Mouse (Mus musculus) right cerebral cortex, postnatal 14 days (tissue): ENCODE data around the gene Nrp2.

Source experiments
- DNase-seq: peaks from one replicate; pipeline ENCODE4 v3.0.0; 2022

Nrp2 gene

DNA sequence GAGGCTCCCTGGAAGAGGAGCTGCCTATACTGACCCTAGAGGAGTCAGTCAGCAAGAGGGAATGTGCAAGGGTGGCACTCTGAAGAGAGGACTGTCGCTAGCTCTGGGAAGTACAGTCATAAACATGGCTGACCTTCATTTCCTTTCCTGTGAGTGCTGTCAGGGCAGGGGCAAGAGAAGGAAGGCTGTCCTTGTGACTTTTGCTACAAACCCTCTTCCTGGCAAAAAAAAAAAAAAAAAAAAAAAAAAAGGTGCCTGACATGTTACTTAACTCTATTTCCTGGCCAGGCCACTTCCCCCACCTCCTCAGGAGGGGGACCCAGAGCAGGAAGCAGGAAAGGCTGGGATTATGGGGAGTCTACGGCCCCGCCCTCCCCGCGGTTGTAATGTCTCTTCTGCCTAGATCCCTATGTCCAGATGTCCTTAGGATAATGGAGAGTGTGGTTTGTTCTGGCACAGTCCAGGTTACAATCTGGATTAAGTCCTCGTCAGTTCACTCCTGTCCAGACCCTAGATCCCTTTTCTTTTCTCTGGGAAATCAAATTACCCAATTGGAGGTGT is 21.5 kb downstream of the Nrp2 start:
- DNase-seq = no peak

DNA sequence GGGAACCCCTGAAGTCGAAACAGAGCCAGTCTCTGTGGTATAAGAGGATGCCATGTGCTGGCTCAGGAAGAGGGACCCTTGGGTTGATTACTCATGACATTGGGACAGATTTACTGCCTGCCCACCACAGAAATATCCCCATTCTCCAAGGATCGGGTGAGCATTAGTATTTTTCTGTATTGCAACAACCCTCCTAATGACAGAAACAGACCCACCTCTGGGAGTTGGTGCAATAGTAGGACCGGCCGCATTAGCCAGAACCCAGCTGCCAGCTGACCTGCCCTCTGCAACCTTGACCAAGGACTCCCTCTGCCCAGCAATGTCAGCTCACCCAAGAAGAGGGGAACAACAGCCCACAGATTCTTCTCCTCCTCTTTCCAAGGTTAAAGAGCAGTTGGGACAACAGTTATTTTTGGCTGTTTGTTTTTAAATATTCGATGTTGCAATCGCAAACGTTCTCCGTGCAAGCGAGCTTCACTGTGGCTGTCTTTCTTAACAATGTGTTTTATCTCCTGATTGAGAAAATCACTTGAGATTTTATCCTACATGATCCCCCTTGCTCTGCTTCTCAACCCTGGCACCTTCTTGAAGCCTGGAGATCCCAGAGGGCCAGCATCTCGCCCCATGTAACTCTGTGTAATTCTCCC is 22.1 kb downstream of the Nrp2 start:
- no peak for DNase-seq

GRCm38 (mm10) chr1:62727191-62727590 is 24.1 kb downstream of the Nrp2 start:
- no peak for DNase-seq

GRCm38 (mm10) chr1:62728421-62728820 is 25.3 kb downstream of the Nrp2 start:
- no peak for DNase-seq

DNA sequence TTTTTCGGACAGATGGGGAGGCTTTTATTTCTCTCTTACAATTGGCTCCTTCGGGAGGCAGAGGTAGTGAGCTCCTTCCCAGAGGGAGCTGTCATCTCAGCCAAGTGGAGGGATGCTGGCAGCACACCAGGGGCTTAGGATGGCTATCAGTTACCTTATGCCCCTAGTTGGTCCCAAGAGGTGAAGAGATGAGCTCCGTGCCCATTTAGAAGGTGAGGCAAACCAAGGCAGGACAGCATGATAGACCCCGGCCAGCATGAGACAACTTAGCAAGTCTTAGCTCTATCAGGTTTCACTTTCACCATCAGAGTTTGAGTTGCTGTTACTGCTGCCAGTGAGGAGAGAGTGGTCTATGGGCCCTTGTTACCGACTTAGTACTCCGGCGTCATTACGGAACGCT is 25.8 kb downstream of the Nrp2 start:
- DNase-seq = no peak

DNA sequence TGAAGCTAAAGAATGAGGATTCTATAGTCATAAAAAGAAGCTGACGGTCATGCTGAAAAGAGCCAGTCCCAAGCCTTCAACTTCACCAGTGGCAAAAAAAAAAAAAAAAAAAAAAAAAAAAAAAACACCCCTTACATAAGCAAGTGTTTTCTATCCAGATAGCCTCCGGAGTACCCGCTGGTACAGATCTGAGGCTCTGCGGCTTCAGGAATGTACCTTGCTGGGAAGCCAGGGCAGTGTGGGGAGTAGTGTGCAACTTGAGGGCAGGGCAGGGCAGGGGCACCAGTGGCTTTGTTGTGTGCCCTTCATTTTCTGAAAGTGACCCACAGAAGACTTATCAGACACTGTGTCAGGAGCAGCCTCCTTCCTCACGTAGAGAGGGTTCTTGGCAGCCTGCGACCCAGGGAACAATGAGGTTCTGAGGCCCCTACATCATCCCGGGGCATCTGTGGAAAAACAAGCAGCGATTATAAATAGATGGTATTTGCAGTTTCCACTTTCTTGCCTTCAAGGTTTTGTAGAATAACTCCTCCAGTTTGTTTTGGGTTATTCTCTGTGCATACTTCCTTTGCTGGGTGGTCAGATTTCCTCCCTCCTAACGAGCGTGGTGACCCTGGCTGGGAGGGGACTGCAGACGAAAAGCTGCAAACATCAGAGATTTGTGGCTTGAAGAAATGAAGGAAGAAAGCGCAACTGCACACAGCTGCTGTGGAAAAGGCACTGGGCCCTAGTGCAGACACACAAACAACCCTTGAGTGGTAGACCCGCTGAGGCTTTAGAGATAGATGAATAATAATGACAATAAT is 26.5 kb downstream of the Nrp2 start:
- DNase-seq = no peak

DNA sequence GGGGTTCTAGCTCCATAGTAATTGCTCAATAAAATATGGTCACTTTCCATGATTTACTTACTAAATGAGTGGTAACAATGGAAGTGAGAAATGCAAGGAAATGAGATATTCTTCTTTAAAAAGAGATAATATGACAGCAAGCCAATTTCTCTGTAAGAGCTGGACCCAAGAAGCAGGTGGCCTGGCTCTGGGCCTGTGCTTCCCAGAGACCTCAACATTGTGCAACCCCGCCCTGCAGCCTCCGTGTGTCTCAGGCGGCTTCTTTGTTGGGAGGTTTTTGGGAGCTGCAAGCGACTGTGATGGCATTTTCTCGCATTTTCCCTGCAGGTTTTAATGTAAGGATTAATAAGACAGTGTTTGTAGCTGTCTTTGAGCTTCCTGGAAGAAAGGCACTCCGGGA is 29.0 kb downstream of the Nrp2 start:
- DNase-seq = no peak

- no peak for DNase-seq
These were observed 31.4 kb downstream of the Nrp2 start for GRCm38 (mm10) chr1:62734420-62734931.

- no peak for DNase-seq
These were observed 31.9 kb downstream of the Nrp2 start for GRCm38 (mm10) chr1:62734980-62735379.

DNA sequence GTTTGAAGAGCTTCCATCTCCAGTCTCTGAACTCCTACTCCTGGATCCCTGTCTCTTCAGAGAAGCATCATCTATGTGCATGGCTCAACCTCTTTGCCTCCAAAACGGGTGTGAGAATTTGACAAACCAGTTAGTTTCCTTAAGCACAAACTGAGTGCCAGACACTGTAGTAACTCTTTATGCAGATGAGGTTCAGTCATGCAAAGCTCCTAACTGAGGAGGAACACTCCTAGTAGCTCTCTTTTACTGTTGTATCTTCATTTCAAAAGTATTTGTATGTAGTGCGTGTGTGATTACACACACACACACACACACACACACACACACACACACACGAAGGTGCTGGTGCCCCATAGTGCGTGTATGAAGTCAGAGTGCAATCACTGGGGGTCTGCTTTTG is 32.8 kb downstream of the Nrp2 start:
- DNase-seq = no peak

DNA sequence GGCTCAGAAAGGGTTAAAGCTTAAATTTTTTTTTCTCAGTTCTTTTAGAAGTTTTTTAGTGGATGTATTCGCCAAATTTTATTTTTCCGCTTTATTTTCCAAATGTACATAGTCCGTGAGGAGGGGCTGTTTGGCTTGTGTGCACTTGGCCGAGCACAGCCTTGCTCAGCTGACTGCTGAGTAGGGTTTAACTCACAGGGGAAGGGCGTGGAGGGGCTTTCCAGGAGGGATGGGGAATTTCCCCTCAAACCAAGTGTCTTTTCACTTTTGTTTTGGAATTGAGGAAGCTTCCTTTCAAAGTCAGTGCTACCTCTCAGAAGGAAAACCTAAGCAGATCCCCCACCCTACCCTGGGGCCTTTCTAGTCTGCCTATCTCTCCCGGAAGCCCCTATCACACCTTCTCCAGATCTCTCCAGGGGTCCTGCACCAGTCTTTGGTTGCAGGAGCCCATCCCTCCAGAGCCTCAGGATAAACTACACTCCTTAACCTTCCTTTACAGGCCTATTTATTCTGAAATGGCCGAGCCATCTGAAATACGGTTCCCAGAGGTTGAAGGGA is 33.4 kb downstream of the Nrp2 start:
- no peak for DNase-seq

GRCm38 (mm10) chr1:62738165-62738564 is 35.1 kb downstream of the Nrp2 start:
- DNase-seq = no peak

DNA sequence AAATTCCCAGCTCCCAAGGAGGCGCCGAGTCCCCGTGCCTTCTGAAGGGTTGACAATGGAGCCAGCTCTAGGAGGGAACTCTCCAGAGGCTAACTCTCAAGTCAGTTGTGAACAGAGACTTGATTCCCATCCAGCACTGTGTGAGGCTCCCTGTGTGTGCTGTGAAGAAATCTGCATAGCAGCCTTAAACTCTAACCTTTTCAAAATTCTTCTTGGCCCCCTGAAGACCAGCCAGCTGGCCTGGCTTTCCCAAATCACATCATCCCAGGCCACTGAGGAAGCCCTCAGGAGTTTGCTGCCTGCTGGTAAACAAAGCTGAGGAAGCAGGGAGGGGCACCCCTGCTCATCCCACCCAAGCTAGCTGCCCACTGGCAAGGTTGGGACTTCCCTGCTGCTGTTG is 39.0 kb downstream of the Nrp2 start:
- no peak for DNase-seq

DNA sequence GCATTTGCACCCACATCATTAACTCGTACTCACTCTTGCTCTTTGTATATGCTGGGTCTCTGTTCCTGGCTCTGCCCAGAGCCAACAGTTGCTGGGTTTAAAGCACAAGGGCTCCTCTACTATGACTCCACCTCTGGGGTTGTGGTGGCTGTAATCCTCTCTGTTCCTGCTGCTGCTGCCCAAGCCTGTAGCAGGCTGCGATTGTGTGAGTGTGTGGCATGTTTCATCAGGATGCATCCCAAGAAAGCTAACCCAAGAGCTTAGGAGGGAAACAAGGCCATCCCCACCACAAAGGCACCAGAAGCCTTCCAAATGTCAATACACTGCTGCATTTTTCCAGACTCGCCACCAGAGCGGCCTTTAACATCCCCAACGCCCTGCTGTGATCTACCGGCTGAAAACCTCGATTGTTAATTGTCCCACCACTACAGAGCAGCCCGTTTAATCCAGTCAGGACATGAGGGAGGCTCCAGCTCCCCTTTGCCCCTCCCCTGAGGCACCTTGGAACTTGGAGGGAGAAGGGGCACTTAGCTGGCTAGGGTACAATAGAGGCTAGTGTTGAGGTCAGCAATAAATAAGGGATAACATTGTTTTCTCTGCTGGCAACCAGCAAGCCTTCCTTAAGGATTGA is 40.1 kb downstream of the Nrp2 start:
- no peak for DNase-seq

- no peak for DNase-seq
These were observed 42.8 kb downstream of the Nrp2 start for GRCm38 (mm10) chr1:62745889-62746288.

DNA sequence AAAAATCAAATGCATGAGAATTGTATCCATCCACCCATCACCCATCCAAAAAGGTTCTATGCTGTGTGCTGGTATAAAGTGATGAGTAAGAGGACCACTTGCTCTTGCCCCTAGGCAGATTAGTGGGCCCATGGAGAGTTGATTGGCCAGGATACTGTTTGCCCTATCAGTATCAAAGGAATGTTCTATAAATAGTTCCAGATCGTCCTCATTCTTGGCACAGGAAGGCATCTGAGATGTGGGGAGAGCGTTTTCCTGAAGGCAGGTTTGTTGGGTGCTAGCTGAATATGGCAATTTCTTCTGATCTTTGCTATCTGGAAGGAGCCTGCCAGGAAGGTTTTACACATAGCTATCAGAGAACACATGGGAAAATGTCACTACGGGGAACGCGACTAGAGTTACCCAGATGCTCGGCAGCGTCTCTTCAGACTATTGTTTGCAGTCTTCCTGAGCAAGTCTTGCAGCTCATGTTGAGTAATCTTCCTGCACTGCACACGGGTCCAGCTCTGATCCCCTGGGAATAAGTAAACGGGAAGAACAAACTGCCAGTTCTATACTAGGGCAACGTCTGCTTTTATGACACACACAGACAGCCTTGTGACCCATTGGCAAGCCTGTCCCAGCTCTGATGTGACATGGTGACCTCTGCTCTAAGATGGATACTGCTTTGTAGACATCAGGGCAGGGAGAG is 44.5 kb downstream of the Nrp2 start:
- DNase-seq = no peak

- no peak for DNase-seq
These were observed 45.3 kb downstream of the Nrp2 start for GRCm38 (mm10) chr1:62748361-62748760.

- DNase-seq = peak; percentile 54
These were observed 46.6 kb downstream of the Nrp2 start for GRCm38 (mm10) chr1:62749716-62750115.

DNA sequence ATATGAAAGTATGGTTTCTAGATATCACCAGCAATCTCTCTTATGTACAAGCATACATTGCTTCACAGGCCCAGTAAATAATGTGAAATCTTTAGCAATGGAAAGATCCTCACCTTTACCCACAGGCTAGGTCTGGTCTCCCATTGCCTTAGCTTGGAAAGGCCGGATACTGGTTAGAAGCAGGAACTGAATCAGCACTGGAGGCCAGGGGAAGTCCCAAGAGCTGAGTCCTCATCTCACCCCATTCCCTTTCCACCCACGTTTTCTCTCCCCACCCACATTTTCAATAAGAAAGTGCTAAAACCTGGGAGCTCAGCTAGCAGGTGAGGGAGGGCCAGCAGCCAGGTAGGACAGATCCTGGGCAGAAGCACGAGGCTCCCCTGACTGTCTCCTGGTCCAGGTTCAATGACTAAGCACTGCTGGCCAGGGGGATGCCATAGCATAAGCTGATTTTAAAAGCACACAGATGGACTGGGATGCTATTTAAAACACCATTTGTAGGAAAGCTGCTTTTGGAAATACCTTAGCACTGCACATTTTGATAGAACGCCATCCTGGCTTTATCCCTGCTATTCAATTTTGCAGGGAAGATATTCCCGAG is 47.4 kb downstream of the Nrp2 start:
- DNase-seq = no peak

DNA sequence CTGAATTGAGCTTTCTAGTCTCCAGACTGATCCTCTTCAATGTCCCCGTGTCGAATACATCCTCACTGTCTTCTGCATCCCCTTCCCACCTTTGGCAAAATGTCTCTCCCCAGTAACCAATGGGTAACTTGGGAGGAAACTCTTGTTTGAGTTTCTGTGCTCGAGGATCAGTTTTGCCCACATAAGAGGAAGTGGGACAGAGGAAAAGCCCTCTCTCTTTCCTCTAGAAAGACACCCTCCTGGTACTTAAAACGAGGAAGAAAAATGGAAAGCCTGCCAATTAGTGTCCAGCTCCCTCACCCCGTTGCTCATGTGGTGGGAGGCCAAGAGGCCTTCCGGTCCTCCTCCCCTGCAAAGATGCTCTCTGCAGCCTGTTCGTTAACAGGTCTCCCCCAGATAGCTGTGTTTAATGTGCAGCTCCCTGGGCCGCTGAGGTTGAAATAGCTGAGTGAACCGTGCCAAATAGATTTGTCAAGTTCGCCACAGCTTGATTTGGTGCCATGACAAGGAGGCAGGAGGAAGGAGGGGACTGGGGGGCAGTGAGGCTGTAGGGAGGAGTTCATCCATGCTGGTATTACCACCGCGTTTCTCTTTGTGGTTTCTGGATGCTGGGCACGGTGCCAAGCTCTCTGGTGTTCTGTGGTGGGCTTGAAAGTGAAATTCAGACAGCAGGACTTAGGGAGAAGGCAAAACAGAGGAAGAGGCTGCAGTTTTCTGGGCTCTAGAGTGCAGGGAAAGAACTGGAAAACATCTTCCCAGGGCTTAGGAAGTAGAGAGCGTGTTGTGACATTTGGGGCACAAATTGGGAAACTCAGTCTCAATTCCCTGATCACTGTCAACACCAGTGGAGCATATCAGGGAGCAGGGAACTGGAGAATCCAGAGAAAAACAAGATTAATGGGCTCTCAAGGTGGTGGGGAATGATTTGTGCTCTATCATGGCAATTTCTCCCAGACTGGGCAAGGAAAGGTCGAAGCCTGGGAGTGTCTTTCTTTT is 48.2 kb downstream of the Nrp2 start:
- peak; percentile 52 for DNase-seq

DNA sequence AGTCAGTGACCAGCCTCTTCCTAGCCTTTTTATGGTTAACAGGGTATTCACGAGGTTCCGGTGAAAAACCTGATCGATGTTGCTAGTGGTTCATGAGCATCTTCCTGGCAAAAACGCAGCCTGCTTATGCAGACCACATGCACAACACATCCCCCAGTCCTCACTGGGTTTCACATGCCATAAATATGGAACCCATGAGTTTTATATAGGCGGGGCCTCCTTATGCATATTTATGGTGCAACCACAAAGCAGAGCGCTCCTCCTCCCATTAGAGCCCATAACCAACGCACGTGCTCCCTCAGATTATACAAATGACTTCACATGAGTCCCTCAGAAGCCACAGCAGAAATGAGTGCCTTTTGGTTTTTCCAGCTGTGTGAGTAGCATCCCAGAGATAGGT is 49.0 kb downstream of the Nrp2 start:
- DNase-seq = no peak
